Mouse (Mus musculus): ENCODE measurements at regions not wholly inside any gene's neighbourhood (a gene's known extent, or its start where the extent isn't known, plus 50 kb on each side); places are given as distances from the start of the nearest gene placed in this dataset.

DNA sequence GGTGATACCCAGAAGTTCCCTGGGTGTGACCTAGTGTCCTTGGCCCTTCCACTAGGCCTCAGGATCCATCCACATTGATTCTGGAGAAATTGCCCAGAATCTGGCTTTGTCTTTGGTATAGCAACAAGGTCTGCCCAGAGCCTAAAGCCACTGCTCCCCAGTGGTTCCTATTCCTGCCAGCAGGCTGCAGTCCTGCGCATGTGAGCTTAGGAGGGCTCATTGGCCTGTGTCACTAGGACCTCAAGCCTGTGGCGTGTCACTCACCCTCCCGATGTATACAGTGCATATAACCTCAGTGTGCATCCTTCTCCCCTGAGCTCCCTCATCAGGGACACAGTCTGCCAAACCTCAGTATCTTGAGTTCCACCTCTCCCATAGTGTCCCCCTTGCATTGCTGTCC, 261.9 kb downstream of the Cdh26 start:
- no peak for DNase-seq (ENCODE audit: extremely low read depth)
- Histone ChIP-seq H3K4me2 (ENCODE audit: insufficient read depth, low read depth, poor library complexity, severe bottlenecking) (no peak overlapping the region), H3K27me3 (replicated peaks) (no peaks in the 10 kb centered on the region), H3K79me2 (replicated peaks; ENCODE audit: control insufficient read depth, extremely low read depth, insufficient read depth, poor library complexity, severe bottlenecking) (no peaks in the 10 kb centered on the region), H3K4me3 (replicated peaks in 1 of 3; ENCODE audit: low read depth in 2 of 3, low read length in 2 of 3, poor library complexity in 1 of 3) (no peak overlapping the region), H3K9me3 (replicated peaks; ENCODE audit: low read length) (peaks cover 90% of the 10 kb centered on the region), H3K36me3 (replicated peaks in 1 of 2; ENCODE audit: control insufficient read depth in 1 of 2, insufficient read depth in 1 of 2, low read length in 1 of 2) (no peaks in the 10 kb centered on the region), H3K9ac (ENCODE audit: insufficient read depth, low read depth) (no peak overlapping the region), H3K27ac (ENCODE audit: insufficient read depth, low read depth) (no peak overlapping the region), H3K4me1 (ENCODE audit: control insufficient read depth in 1 of 2, insufficient read depth in 2 of 2) (no peaks in the 10 kb centered on the region)
- TF ChIP-seq HCFC1 (IDR thresholded peaks at IDR 0.05; ENCODE audit: low read depth, low read length) (no peak), UBTF (IDR thresholded peaks at IDR 0.05; ENCODE audit: low read depth, low read length) (no peak), PAX5 (IDR thresholded peaks at IDR 0.05; ENCODE audit: low read length) (no peak), NELFE (IDR thresholded peaks at IDR 0.05; ENCODE audit: low read depth, low read length) (no peak), MAZ (IDR thresholded peaks at IDR 0.05; ENCODE audit: low read depth, low read length) (no peak), JUN (IDR thresholded peaks at IDR 0.05; ENCODE audit: insufficient read depth, low read depth, low read length) (no peak)
- dilution Hi-C loops (cut with MboI; ENCODE audit: extremely low pct_ligation_motif_present, extremely low pct_unique_long_range_greater_than_20kb, low sequenced_read_pairs) (no loop called here), in situ Hi-C loops (cut with MboI; ENCODE audit: low pct_ligation_motif_present, low pct_unique_long_range_greater_than_20kb, low sequenced_read_pairs) (no loop called here)

DNA sequence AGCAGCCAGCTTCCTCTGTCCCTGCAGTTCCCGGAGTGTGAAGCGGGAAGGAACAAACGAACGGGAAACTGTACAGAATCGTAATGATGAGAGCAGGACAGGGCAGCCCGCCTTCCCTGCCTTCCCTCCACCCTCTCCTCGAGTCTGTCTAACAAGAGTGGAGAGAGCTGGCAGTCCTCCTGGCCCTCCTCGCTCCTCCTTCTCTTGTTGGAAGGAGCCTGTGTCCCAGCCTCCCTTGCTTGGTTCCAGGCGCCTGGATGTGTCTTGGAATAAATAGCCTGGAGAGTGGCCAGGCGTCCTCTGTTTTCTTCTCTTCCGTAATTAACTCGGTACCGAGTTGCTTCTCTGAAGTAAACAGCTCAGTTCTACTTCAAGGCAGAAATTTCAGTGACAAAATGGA, 268.3 kb downstream of the Cdh26 start:
- Histone ChIP-seq H3K79me2 (replicated peaks; ENCODE audit: control insufficient read depth, extremely low read depth, insufficient read depth, poor library complexity, severe bottlenecking) (no peaks in the 10 kb centered on the region), H3K27ac (ENCODE audit: insufficient read depth, low read depth) (no peak overlapping the region), H3K9ac (ENCODE audit: insufficient read depth, low read depth) (no peak overlapping the region), H3K4me2 (ENCODE audit: insufficient read depth, low read depth, poor library complexity, severe bottlenecking) (no peak overlapping the region), H3K4me1 (ENCODE audit: control insufficient read depth in 1 of 2, insufficient read depth in 2 of 2) (no peaks in the 10 kb centered on the region), H3K9me3 (replicated peaks; ENCODE audit: low read length) (peaks cover 79% of the 10 kb centered on the region), H3K27me3 (replicated peaks) (no peaks in the 10 kb centered on the region), H3K36me3 (replicated peaks in 1 of 2; ENCODE audit: control insufficient read depth in 1 of 2, insufficient read depth in 1 of 2, low read length in 1 of 2) (no peaks in the 10 kb centered on the region), H3K4me3 (replicated peaks in 1 of 3; ENCODE audit: low read depth in 2 of 3, low read length in 2 of 3, poor library complexity in 1 of 3) (no peak overlapping the region)
- dilution Hi-C loops (cut with MboI; ENCODE audit: extremely low pct_ligation_motif_present, extremely low pct_unique_long_range_greater_than_20kb, low sequenced_read_pairs), result no loop called here
- no peak for DNase-seq (ENCODE audit: extremely low read depth)
- TF ChIP-seq ETS1 (conservative IDR thresholded peaks at IDR 0.05; ENCODE audit: low read depth, low read length), result no peak
- TF ChIP-seq ELF1 (IDR thresholded peaks at IDR 0.05; ENCODE audit: low read depth, low read length), result no peak
- no peak for TF ChIP-seq HCFC1 (IDR thresholded peaks at IDR 0.05; ENCODE audit: low read depth, low read length)
- no peak for TF ChIP-seq ZKSCAN1 (IDR thresholded peaks at IDR 0.05; ENCODE audit: borderline replicate concordance, low read depth, low read length)
- no peak for TF ChIP-seq JUND (conservative IDR thresholded peaks at IDR 0.05; ENCODE audit: low read depth, low read length)
- no peak for TF ChIP-seq CTCF (conservative IDR thresholded peaks at IDR 0.05 in 1 of 2, IDR thresholded peaks at IDR 0.05 in 1 of 2; ENCODE audit: low read depth in 2 of 2, low read length in 2 of 2)
- no peak for TF ChIP-seq ZC3H11A (IDR thresholded peaks at IDR 0.05; ENCODE audit: low read depth, low read length)
- no peak for TF ChIP-seq JUN (IDR thresholded peaks at IDR 0.05; ENCODE audit: insufficient read depth, low read depth, low read length)
- TF ChIP-seq MAX (IDR thresholded peaks at IDR 0.05; ENCODE audit: low read length), result no peak
- TF ChIP-seq CHD2 (IDR thresholded peaks at IDR 0.05; ENCODE audit: low read length), result no peak
- in situ Hi-C loops (cut with MboI; ENCODE audit: low pct_ligation_motif_present, low pct_unique_long_range_greater_than_20kb, low sequenced_read_pairs), result no loop called here

DNA sequence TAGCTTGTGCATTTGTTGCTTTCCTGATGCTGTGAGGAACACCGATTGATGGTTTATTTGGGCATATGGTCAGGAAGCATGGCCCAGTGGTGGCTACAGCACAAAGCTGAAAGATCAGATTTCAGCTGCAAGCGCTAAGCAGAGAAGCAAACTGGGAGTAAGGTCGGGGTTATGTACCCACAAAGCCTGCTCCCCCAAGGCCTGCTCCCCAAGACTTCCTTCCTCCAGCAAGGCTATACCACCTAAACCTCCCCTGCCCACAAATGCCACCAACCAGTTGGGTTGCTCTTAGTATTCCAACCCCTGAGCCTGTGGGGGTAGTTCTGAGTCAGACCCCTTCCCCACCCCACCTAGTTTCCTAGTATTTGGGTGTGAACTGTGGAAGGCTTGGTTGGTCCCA, 270.5 kb downstream of the Cdh26 start:
- Histone ChIP-seq H3K4me1 (ENCODE audit: control insufficient read depth in 1 of 2, insufficient read depth in 2 of 2) (no peaks in the 10 kb centered on the region), H3K36me3 (replicated peaks in 1 of 2; ENCODE audit: control insufficient read depth in 1 of 2, insufficient read depth in 1 of 2, low read length in 1 of 2) (no peaks in the 10 kb centered on the region), H3K79me2 (replicated peaks; ENCODE audit: control insufficient read depth, extremely low read depth, insufficient read depth, poor library complexity, severe bottlenecking) (no peaks in the 10 kb centered on the region), H3K27ac (ENCODE audit: insufficient read depth, low read depth) (no peak overlapping the region), H3K4me2 (ENCODE audit: insufficient read depth, low read depth, poor library complexity, severe bottlenecking) (no peak overlapping the region), H3K9ac (ENCODE audit: insufficient read depth, low read depth) (no peak overlapping the region), H3K27me3 (replicated peaks) (no peaks in the 10 kb centered on the region), H3K9me3 (replicated peaks; ENCODE audit: low read length) (peaks cover 80% of the 10 kb centered on the region), H3K4me3 (replicated peaks in 1 of 3; ENCODE audit: low read depth in 2 of 3, low read length in 2 of 3, poor library complexity in 1 of 3) (no peak overlapping the region)
- in situ Hi-C loops (cut with MboI; ENCODE audit: low pct_ligation_motif_present, low pct_unique_long_range_greater_than_20kb, low sequenced_read_pairs) (no loop called here), dilution Hi-C loops (cut with MboI; ENCODE audit: extremely low pct_ligation_motif_present, extremely low pct_unique_long_range_greater_than_20kb, low sequenced_read_pairs) (no loop called here)
- TF ChIP-seq TCF12 (IDR thresholded peaks at IDR 0.05; ENCODE audit: low read depth, low read length) (no peak), SIN3A (IDR thresholded peaks at IDR 0.05; ENCODE audit: low read length) (no peak), CHD1 (IDR thresholded peaks at IDR 0.05; ENCODE audit: low read depth, low read length) (no peak), MAZ (IDR thresholded peaks at IDR 0.05; ENCODE audit: low read depth, low read length) (no peak), IRF4 (IDR thresholded peaks at IDR 0.05; ENCODE audit: low read depth, low read length) (no peak), NELFE (IDR thresholded peaks at IDR 0.05; ENCODE audit: low read depth, low read length) (no peak), MAX (IDR thresholded peaks at IDR 0.05; ENCODE audit: low read length) (no peak), PAX5 (IDR thresholded peaks at IDR 0.05; ENCODE audit: low read length) (no peak), NRF1 (IDR thresholded peaks at IDR 0.05; ENCODE audit: low read depth, low read length) (no peak), MEF2A (IDR thresholded peaks at IDR 0.05; ENCODE audit: borderline replicate concordance, low read depth, low read length) (no peak), GABPA (IDR thresholded peaks at IDR 0.05; ENCODE audit: insufficient replicate concordance, low read depth, low read length) (no peak), JUND (conservative IDR thresholded peaks at IDR 0.05; ENCODE audit: low read depth, low read length) (no peak), MYC (IDR thresholded peaks at IDR 0.05; ENCODE audit: low read depth, low read length) (no peak), JUN (IDR thresholded peaks at IDR 0.05; ENCODE audit: insufficient read depth, low read depth, low read length) (no peak)
- no peak for DNase-seq (ENCODE audit: extremely low read depth)
